Comparison of ENCODE assay signal across 9 mouse cellular contexts in the genomic region with DNA sequence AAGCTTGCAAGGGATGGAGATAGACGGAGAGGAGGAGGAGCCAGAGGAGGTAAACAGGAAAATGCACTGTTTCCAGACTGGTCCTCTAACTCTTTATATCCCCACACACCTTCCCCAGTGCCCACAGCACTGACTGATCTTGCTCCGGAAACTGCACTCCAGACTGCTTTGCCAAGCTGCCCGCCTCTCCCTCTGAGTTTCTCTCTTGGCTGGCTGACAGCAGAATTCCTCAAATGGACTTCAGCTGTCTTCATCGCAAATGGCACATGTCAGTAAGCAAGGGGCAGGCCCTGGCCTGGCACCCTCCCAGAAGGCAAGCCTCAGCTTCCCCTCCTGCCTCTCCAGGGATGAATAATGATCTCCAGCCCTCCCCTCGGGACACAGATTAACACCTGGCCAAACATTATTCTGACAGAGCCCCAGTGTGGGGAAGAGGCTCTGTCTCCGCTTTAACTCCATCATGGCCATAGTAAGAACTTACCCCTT.
A peak's percentile ranks its signal among the peaks of the same experiment; 100 is the strongest.
DNase-seq lines count a peak whose midpoint lies in the region; ATAC-seq lines count a peak whose summit lies in the region.
"Had no signal": no experiment of that assay in that cellular context is flagged by ENCODE, and none has a peak within 500 bp of the region (broad histone marks: within the 10 kb centered on the region; RNA-seq: fewer than 3 reads in every experiment).

No protein-coding gene starts in this region.

- H3K4me2 ChIP-seq in heart, embryonic 14.5 days (ENCODE audit: low read length) = peak overlapping the region; percentile 55
- H3K4me2 ChIP-seq in neural tube, embryonic 14.5 days (ENCODE audit: low read depth, low read length) = no peak overlapping the region
- H3K4me2 ChIP-seq: liver, embryonic 13.5 days had no signal

- peak; percentile 20 for DNase-seq in cerebellum, adult 11 months
- peak; percentile 36 for DNase-seq in embryo, embryonic 10.5 days (ENCODE audit: low spot score)
- peak; percentile 80 for DNase-seq in kidney, postnatal 14 days
- no peak for DNase-seq in testis, postnatal 14 days (ENCODE audit: low spot score)
- DNase-seq in layer of hippocampus, postnatal 14 days (ENCODE audit: low spot score in 2 of 2) = no peak
- DNase-seq: liver, embryonic 13.5 days had no signal

- no peaks in the 10 kb centered on the region for H3K36me3 ChIP-seq in heart, embryonic 14.5 days (ENCODE audit: control insufficient read depth, insufficient read depth, low read length)
- H3K36me3 ChIP-seq in neural tube, embryonic 14.5 days (ENCODE audit: control insufficient read depth, insufficient read depth, low read length) = no peaks in the 10 kb centered on the region
- H3K36me3 ChIP-seq: liver, embryonic 13.5 days had no signal

- no peaks in the 10 kb centered on the region for H3K27me3 ChIP-seq in heart, embryonic 14.5 days (ENCODE audit: control insufficient read depth, insufficient read depth, low read length)
- H3K27me3 ChIP-seq in neural tube, embryonic 14.5 days (ENCODE audit: control insufficient read depth, insufficient read depth, low read length) = no peaks in the 10 kb centered on the region
- H3K27me3 ChIP-seq: liver, embryonic 13.5 days had no signal

- ATAC-seq in cerebellum, adult (ENCODE audit: insufficient number of reproducible peaks, low FRiP score, low TSS enrichment) = no peak
- ATAC-seq in heart, embryonic 14.5 days (ENCODE audit: insufficient number of reproducible peaks, insufficient read depth, low FRiP score, low read depth) = peak; percentile 71
- ATAC-seq in neural tube, embryonic 14.5 days (ENCODE audit: low read depth) = no peak

- peaks cover 14 to 24% of the 10 kb centered on the region in 2 experiments for H3K4me1 ChIP-seq in heart, embryonic 14.5 days (ENCODE audit: control insufficient read depth in 2 of 2, insufficient read depth in 2 of 2, low read length in 2 of 2)
- H3K4me1 ChIP-seq in neural tube, embryonic 14.5 days (ENCODE audit: control insufficient read depth, insufficient read depth, low read length) = peaks cover 9% of the 10 kb centered on the region
- H3K4me1 ChIP-seq: liver, embryonic 13.5 days had no signal

- peak overlapping the region; percentile 5 to 8; a peak in 3 of 4 replicates for H3K4me3 ChIP-seq in heart, embryonic 14.5 days (ENCODE audit: control insufficient read depth in 1 of 2, insufficient read depth in 1 of 2, low read depth in 1 of 2, low read length in 2 of 2)
- H3K4me3 ChIP-seq in neural tube, embryonic 14.5 days (ENCODE audit: low read depth, low read length) = no peak overlapping the region
- H3K4me3 ChIP-seq: liver, embryonic 13.5 days had no signal

- no peaks in the 10 kb centered on the region for H3K9me3 ChIP-seq in heart, embryonic 14.5 days (ENCODE audit: control insufficient read depth, low read length)
- no peaks in the 10 kb centered on the region for H3K9me3 ChIP-seq in neural tube, embryonic 14.5 days (ENCODE audit: control insufficient read depth, low read length)
- H3K9me3 ChIP-seq: liver, embryonic 13.5 days had no signal

- H3K27ac ChIP-seq in heart, embryonic 14.5 days (replicated peaks in 1 of 2; ENCODE audit: control insufficient read depth in 1 of 2, insufficient read depth in 1 of 2, low read depth in 2 of 2, low read length in 2 of 2) = peak overlapping the region; percentile 12 to 62; a peak in 3 of 4 replicates
- H3K27ac ChIP-seq in neural tube, embryonic 14.5 days (ENCODE audit: low read depth, low read length) = peak overlapping the region; percentile 39; the same call in 1 of the 2 replicates
- H3K27ac ChIP-seq: liver, embryonic 13.5 days had no signal

- WGBS in heart, embryonic 14.5 days = 15% methylated on average over 6 of the region's 6 CpGs
- 33% methylated on average over 6 of the region's 6 CpGs for WGBS in neural tube, embryonic 14.5 days

- peak overlapping the region; percentile 36 for H3K9ac ChIP-seq in heart, embryonic 14.5 days (ENCODE audit: low read length)
- no peak overlapping the region for H3K9ac ChIP-seq in neural tube, embryonic 14.5 days (replicated peaks; ENCODE audit: low read depth, low read length)
- H3K9ac ChIP-seq: liver, embryonic 13.5 days had no signal

Comparison
In these comparisons a context has a peak if more than half of its experiments do, and no peak if none do; other contexts are left out.
1. DNase-seq: peak in cerebellum, adult 11 months (single experiment), embryo, embryonic 10.5 days (single experiment) and kidney, postnatal 14 days (single experiment); none in testis, postnatal 14 days (single experiment) and layer of hippocampus, postnatal 14 days (0 of 2).